Mouse (Mus musculus) thymus, postnatal 14 days (tissue): ENCODE measurements around the gene Ovch2.
"Not testable (repeated sequence)": the region's sequence is repeated elsewhere in the genome, so short reads cannot be mapped to it uniquely, and the experiment has no call there.

Experiments used
- DNase-seq: peaks from one replicate; pipeline ENCODE4 v3.0.0; 2021

Gene Ovch2

GRCm38 (mm10) chr7:107801108-107801507 is at the start of gene Ovch2:
TSS of gene Ovch2 (minus strand) at chr7:107801208.
- DNase-seq, result no peak

GRCm38 (mm10) chr7:107847390-107847789 is 46.4 kb upstream of the Ovch2 start, which contains the start of gene Olfr470:
TSS of gene Olfr470 (minus strand) at chr7:107847490.
- not testable (repeated sequence) for DNase-seq

GRCm38 (mm10) chr7:107841719-107842118 is 40.7 kb upstream of the Ovch2 start:
- DNase-seq, result no peak

GRCm38 (mm10) chr7:107825441-107825840 is 24.4 kb upstream of the Ovch2 start, which contains the start of gene Olfr469:
TSS of gene Olfr469 (minus strand) at chr7:107825541.
- DNase-seq, result not testable (repeated sequence)

- not testable (repeated sequence) for DNase-seq
These were observed 22.9 kb upstream of the Ovch2 start for GRCm38 (mm10) chr7:107823867-107824266.

- DNase-seq, result no peak
These were observed 18.4 kb upstream of the Ovch2 start for GRCm38 (mm10) chr7:107819442-107819841.

- no peak for DNase-seq
These were observed 11.0 kb upstream of the Ovch2 start, which contains the start of gene Olfr467 for GRCm38 (mm10) chr7:107811963-107812362. TSS of gene Olfr467 (plus strand) at chr7:107812263.

- DNase-seq, result no peak
These were observed 1.1 kb upstream of the Ovch2 start for GRCm38 (mm10) chr7:107802138-107802537.

- DNase-seq, result no peak
These were observed 4.5 kb downstream of the Ovch2 start for GRCm38 (mm10) chr7:107796500-107796899.

GRCm38 (mm10) chr7:107787977-107788620 is 12.9 kb downstream of the Ovch2 start:
- no peak for DNase-seq

- DNase-seq, result no peak
These were observed 21.4 kb downstream of the Ovch2 start for GRCm38 (mm10) chr7:107779611-107780010.

- DNase-seq, result no peak
These were observed 22.8 kb downstream of the Ovch2 start for GRCm38 (mm10) chr7:107778216-107778615.

GRCm38 (mm10) chr7:107770812-107771211 is 30.2 kb downstream of the Ovch2 start:
- DNase-seq, result no peak

GRCm38 (mm10) chr7:107757308-107758151 is 43.5 kb downstream of the Ovch2 start, which contains the start of gene Cyb5r2:
TSS of gene Cyb5r2 (minus strand) at chr7:107758032.
- no peak for DNase-seq

- no peak for DNase-seq
These were observed 44.3 kb downstream of the Ovch2 start for GRCm38 (mm10) chr7:107756748-107757147.

GRCm38 (mm10) chr7:107755905-107756304 is 45.1 kb downstream of the Ovch2 start:
- DNase-seq, result no peak

GRCm38 (mm10) chr7:107752031-107752520 is 48.9 kb downstream of the Ovch2 start:
- no peak for DNase-seq

GRCm38 (mm10) chr7:107749721-107750120 is 51.3 kb downstream of the Ovch2 start:
- DNase-seq, result no peak

- DNase-seq, result peak; percentile 19
These were observed 51.7 kb downstream of the Ovch2 start for GRCm38 (mm10) chr7:107749270-107749669.

- DNase-seq, result peak; percentile 76
These were observed 53.1 kb downstream of the Ovch2 start for GRCm38 (mm10) chr7:107747954-107748353.

- no peak for DNase-seq
These were observed 53.5 kb downstream of the Ovch2 start for GRCm38 (mm10) chr7:107747476-107747875.

GRCm38 (mm10) chr7:107746036-107746435 is 55.0 kb downstream of the Ovch2 start:
- no peak for DNase-seq

- no peak for DNase-seq
These were observed 55.9 kb downstream of the Ovch2 start for GRCm38 (mm10) chr7:107745111-107745510.

- DNase-seq, result no peak
These were observed 56.6 kb downstream of the Ovch2 start for GRCm38 (mm10) chr7:107744454-107744853.
